Mouse (Mus musculus) liver, postnatal 0 days (tissue): ENCODE data around the gene Fcrlb. TPM values are rescaled to one million over a fixed set of nuclear protein-coding genes. Genes with fewer than 3 reads are reported as not detected.

Experiments used
- ATAC-seq: fragments of 200-750 bp; cut with Nextera tagmentation; 2 replicates; pipeline ENCODE4 v1.8.0; 2017; ENCODE audit warnings: mild to moderate bottlenecking, moderate library complexity
- DNase-seq: peaks from one replicate; pipeline ENCODE4 v3.0.0-alpha.2; 2016
- H3K27ac ChIP-seq: fragments of 300-500 bp; sonication (generic); 2 replicates; pipeline ENCODE4 v1.5.1; 2014; ENCODE audit warnings: antibody characterized with exemption, moderate library complexity, mild to moderate bottlenecking, low read depth
- H3K27me3 ChIP-seq: fragments of 300-500 bp; sonication (generic); 2 replicates; pipeline ENCODE4 v1.6.1; 2014; ENCODE audit warnings: low read length, control low read depth, mixed read lengths; ENCODE audit not compliant: insufficient read depth
- H3K36me3 ChIP-seq: fragments of 300-500 bp; sonication (generic); replicated peaks from 2 replicates; pipeline ENCODE4 v1.6.1; 2014; ENCODE audit warnings: mild to moderate bottlenecking, control low read depth, low read length, moderate library complexity, mixed read lengths; ENCODE audit not compliant: insufficient read depth
- H3K4me1 ChIP-seq: fragments of 300-500 bp; sonication (generic); 2 replicates; pipeline ENCODE4 v1.6.1; 2014; ENCODE audit warnings: antibody characterized with exemption, mild to moderate bottlenecking, control low read depth; ENCODE audit not compliant: insufficient read depth
- H3K4me2 ChIP-seq: fragments of 300-500 bp; sonication (generic); 2 replicates; pipeline ENCODE4 v1.6.1; 2014; ENCODE audit warnings: low read depth, mild to moderate bottlenecking, low read length, moderate library complexity, mixed read lengths
- H3K4me3 ChIP-seq: fragments of 300-500 bp; sonication (generic); 2 replicates; pipeline ENCODE4 v1.5.1; 2014; ENCODE audit warnings: low read depth, low read length
- H3K9ac ChIP-seq: fragments of 300-500 bp; sonication (generic); replicated peaks from 2 replicates; pipeline ENCODE4 v1.6.1; 2014; ENCODE audit warnings: mild to moderate bottlenecking, moderate library complexity
- H3K9me3 ChIP-seq: fragments of 300-500 bp; sonication (generic); 2 replicates; pipeline ENCODE4 v1.6.1; 2016; ENCODE audit warnings: mild to moderate bottlenecking, control low read depth, low read length, mixed read lengths
- CTCF ChIP-seq: sonication (generic); IDR thresholded peaks from 2 replicates; pipeline ENCODE4 v1.5.1; 2016; ENCODE audit warnings: antibody characterized with exemption, low read depth
- EP300 ChIP-seq: IDR thresholded peaks from 2 replicates; pipeline ENCODE4 v1.6.1; 2016; ENCODE audit warnings: antibody characterized with exemption, low read depth, mild to moderate bottlenecking
- WGBS: fragments of 180-500 bp; shearing (Covaris S2); extraction: QIAGEN DNeasy Blood & Tissue Kit; methylation state at CpG from one replicate; pipeline ENCODE4 v1.1.7; 2014; ENCODE audit not compliant: insufficient replicate concordance; 5-methylcytosine and 5-hydroxymethylcytosine counted together
- polyA plus RNA-seq: library from polyadenylated mRNA; unstranded; fragments of >200 nt; fragmentation: Nextera tagmentation; extraction: Ambion mirVana; gene quantifications from 2 replicates; pipeline ENCODE4 v1.2.1, GENCODE M21; 2015

The Fcrlb gene
- polyA plus RNA-seq, 1 experiment from 2014 or later, result 0.41 TPM

GRCm38 (mm10) chr1:170919308-170919707, 6.6 kb upstream of the Fcrlb start:
- H3K4me2 ChIP-seq, result no peak overlapping the region
- no peak overlapping the region; the same call in 1 of the 2 replicates for H3K27ac ChIP-seq
- no peaks in the 10 kb centered on the region; the same call in 1 of the 2 replicates for H3K36me3 ChIP-seq
- H3K4me3 ChIP-seq, result no peak overlapping the region
- DNase-seq (no peak), ATAC-seq (no peak)
- H3K27me3 ChIP-seq, result no peaks in the 10 kb centered on the region
- H3K9me3 ChIP-seq, result no peaks in the 10 kb centered on the region
- no peak for TF ChIP-seq EP300
- TF ChIP-seq CTCF, result no peak
- H3K4me1 ChIP-seq, result peaks cover 3% of the 10 kb centered on the region; the same call in 1 of the 2 replicates
- WGBS, result 75% methylated on average over 8 of the region's 8 CpGs
- H3K9ac ChIP-seq, result no peak overlapping the region

- no peaks in the 10 kb centered on the region; the same call in 1 of the 2 replicates for H3K36me3 ChIP-seq
- ATAC-seq, result no peak
- no peak overlapping the region for H3K4me2 ChIP-seq
- H3K27me3 ChIP-seq, result no peaks in the 10 kb centered on the region
- TF ChIP-seq EP300 (no peak), CTCF (no peak)
- H3K4me1 ChIP-seq, result no peaks in the 10 kb centered on the region
- no peak for DNase-seq
- H3K9ac ChIP-seq, result no peak overlapping the region
- 66% methylated on average over 5 of the region's 5 CpGs for WGBS
- no peak overlapping the region for H3K27ac ChIP-seq
- no peak overlapping the region for H3K4me3 ChIP-seq
- H3K9me3 ChIP-seq, result no peaks in the 10 kb centered on the region
These were observed 2.9 kb upstream of the Fcrlb start for GRCm38 (mm10) chr1:170915657-170916056.

GRCm38 (mm10) chr1:170911907-170912660, 657 bp downstream of the Fcrlb start:
- TF ChIP-seq EP300 (no peak), CTCF (no peak)
- no peak for DNase-seq
- H3K27me3 ChIP-seq, result peaks cover 23% of the 10 kb centered on the region
- H3K4me3 ChIP-seq, result no peak overlapping the region
- 66% methylated on average over 11 of the region's 11 CpGs for WGBS
- peaks cover 10% of the 10 kb centered on the region for H3K4me1 ChIP-seq
- no peak overlapping the region for H3K27ac ChIP-seq
- H3K9me3 ChIP-seq, result no peaks in the 10 kb centered on the region
- no peak for ATAC-seq
- no peaks in the 10 kb centered on the region for H3K36me3 ChIP-seq
- no peak overlapping the region for H3K4me2 ChIP-seq
- H3K9ac ChIP-seq, result no peak overlapping the region

GRCm38 (mm10) chr1:170908341-170908740, 4.4 kb downstream of the Fcrlb start:
- peaks cover 28% of the 10 kb centered on the region for H3K27me3 ChIP-seq
- no peaks in the 10 kb centered on the region for H3K36me3 ChIP-seq
- peak overlapping the region; percentile 71 for H3K4me2 ChIP-seq
- 8% methylated on average over 21 of the region's 21 CpGs for WGBS
- peaks cover 10% of the 10 kb centered on the region for H3K4me1 ChIP-seq
- no peak for DNase-seq
- peak overlapping the region; percentile 44; the same call in 1 of the 2 replicates for H3K9ac ChIP-seq
- ATAC-seq, result no peak
- no peaks in the 10 kb centered on the region for H3K9me3 ChIP-seq
- no peak overlapping the region for H3K27ac ChIP-seq
- TF ChIP-seq CTCF (no peak), EP300 (no peak)
- peak overlapping the region; percentile 43 for H3K4me3 ChIP-seq

- ATAC-seq (peak; percentile 33; the same call in 1 of the 2 replicates), DNase-seq (peak; percentile 50)
- peak overlapping the region; percentile 43 for H3K4me3 ChIP-seq
- H3K9ac ChIP-seq, result peak overlapping the region; percentile 44
- no peak overlapping the region for H3K27ac ChIP-seq
- H3K36me3 ChIP-seq, result no peaks in the 10 kb centered on the region
- H3K4me1 ChIP-seq, result peaks cover 10% of the 10 kb centered on the region
- peaks cover 28% of the 10 kb centered on the region for H3K27me3 ChIP-seq
- 3% methylated on average over 69 of the region's 71 CpGs for WGBS
- H3K4me2 ChIP-seq, result peak overlapping the region; percentile 71
- TF ChIP-seq EP300, result no peak
- peak; percentile 14 for TF ChIP-seq CTCF
- no peaks in the 10 kb centered on the region for H3K9me3 ChIP-seq
These were observed 5.1 kb downstream of the Fcrlb start for GRCm38 (mm10) chr1:170907456-170908191.

GRCm38 (mm10) chr1:170907111-170907455, 5.7 kb downstream of the Fcrlb start:
- Histone ChIP-seq H3K4me2 (peak overlapping the region; percentile 71), H3K27ac (no peak overlapping the region), H3K4me1 (peaks cover 10% of the 10 kb centered on the region), H3K27me3 (peaks cover 28% of the 10 kb centered on the region), H3K9me3 (no peaks in the 10 kb centered on the region), H3K4me3 (peak overlapping the region; percentile 43), H3K36me3 (no peaks in the 10 kb centered on the region), H3K9ac (no peak overlapping the region)
- TF ChIP-seq CTCF (no peak), EP300 (no peak)
- DNase-seq (no peak), ATAC-seq (no peak)
- 26% methylated on average over 11 of the region's 11 CpGs for WGBS
